Mouse (Mus musculus) MEL (cell line): Measurements from ENCODE around the gene Ankrd28. TPM values are rescaled to one million over a fixed set of nuclear protein-coding genes. Genes with fewer than 3 reads are reported as not detected.

ENCODE experiments used
- DNase-seq: peaks from one replicate; pipeline ENCODE4 v3.0.0; 2011; ENCODE audit warnings: low read depth, low spot score
- H3K27ac ChIP-seq: 2 replicates; pipeline ENCODE4 v1.5.1; 2012; ENCODE audit warnings: low read depth, mild to moderate bottlenecking, control low read depth, low read length, moderate library complexity; ENCODE audit not compliant: control insufficient read depth
- H3K27me3 ChIP-seq, 2 experiments: fragments of 150-350 bp in 1 of 2; sonication (generic) in 1 of 2; 2 replicates each; pipeline ENCODE4 v1.6.1; 2012; ENCODE audit warnings: low read length in 2 of 2, mild to moderate bottlenecking in 2 of 2, improper control_type of control experiment in 1 of 2, moderate library complexity in 1 of 2; ENCODE audit not compliant: insufficient read depth in 2 of 2, control insufficient read depth in 1 of 2
- H3K36me3 ChIP-seq, 2 experiments: 2 replicates each; pipeline ENCODE4 v1.6.1; 2012 to 2014; ENCODE audit warnings: low read length in 2 of 2, improper control_type of control experiment in 1 of 2, inconsistent platforms in 1 of 2, mild to moderate bottlenecking in 1 of 2; ENCODE audit not compliant: insufficient read depth in 2 of 2, control insufficient read depth in 1 of 2
- H3K4me1 ChIP-seq, 2 experiments: fragments of 150-350 bp in 1 of 2; sonication (generic) in 1 of 2; 2 replicates each; pipeline ENCODE4 v1.6.1; 2012; ENCODE audit warnings: low read length in 2 of 2, improper control_type of control experiment in 1 of 2, mild to moderate bottlenecking in 1 of 2; ENCODE audit not compliant: insufficient read depth in 2 of 2, control insufficient read depth in 1 of 2
- H3K4me3 ChIP-seq, 2 experiments: fragments of 150-350 bp in 1 of 2; sonication (generic) in 1 of 2; 2 replicates each; pipeline ENCODE4 v1.5.1; 2012; ENCODE audit warnings: low read depth in 2 of 2, low read length in 2 of 2, mild to moderate bottlenecking in 2 of 2, moderate library complexity in 2 of 2, control low read depth in 1 of 2, improper control_type of control experiment in 1 of 2; ENCODE audit not compliant: control insufficient read depth in 1 of 2, insufficient read depth in 1 of 2
- H3K79me2 ChIP-seq: 2 replicates; pipeline ENCODE4 v1.6.1; 2012; ENCODE audit warnings: mild to moderate bottlenecking, low read length, moderate library complexity; ENCODE audit not compliant: control insufficient read depth, poor library complexity, insufficient read depth
- H3K9ac ChIP-seq: 2 replicates; pipeline ENCODE4 v1.6.1; 2012; ENCODE audit warnings: low read depth, mild to moderate bottlenecking, control low read depth, low read length, moderate library complexity; ENCODE audit not compliant: control insufficient read depth, poor library complexity, severe bottlenecking
- H3K9me3 ChIP-seq: fragments of 150-350 bp; sonication (generic); replicated peaks from 2 replicates; pipeline ENCODE4 v1.6.1; 2012; ENCODE audit warnings: mild to moderate bottlenecking, low read length, improper control_type of control experiment, moderate library complexity; ENCODE audit not compliant: insufficient read depth
- BHLHE40 ChIP-seq: IDR thresholded peaks from 2 replicates; pipeline ENCODE4 v1.6.1; 2012; ENCODE audit warnings: low read depth, mild to moderate bottlenecking, inconsistent platforms, low read length, improper control_type of control experiment, borderline replicate concordance
- CHD1 ChIP-seq: IDR thresholded peaks from 2 replicates; pipeline ENCODE4 v1.6.1; 2012; ENCODE audit warnings: low read depth, mild to moderate bottlenecking, inconsistent platforms, low read length, improper control_type of control experiment
- CHD2 ChIP-seq: IDR thresholded peaks from 2 replicates; pipeline ENCODE4 v1.6.1; 2011; ENCODE audit warnings: low read length, improper control_type of control experiment
- E2F4 ChIP-seq: IDR thresholded peaks from 2 replicates; pipeline ENCODE4 v1.6.1; 2011; ENCODE audit warnings: low read depth, low read length, improper control_type of control experiment, borderline replicate concordance
- ELF1 ChIP-seq: IDR thresholded peaks from 2 replicates; pipeline ENCODE4 v1.6.1; 2014; ENCODE audit warnings: low read depth, mild to moderate bottlenecking, inconsistent platforms, low read length, improper control_type of control experiment, moderate library complexity
- ETS1 ChIP-seq: IDR thresholded peaks from 2 replicates; pipeline ENCODE4 v1.6.1; 2012; ENCODE audit warnings: low read depth, mild to moderate bottlenecking, inconsistent platforms, low read length, improper control_type of control experiment, moderate library complexity
- MXI1 ChIP-seq: IDR thresholded peaks from 2 replicates; pipeline ENCODE4 v1.6.1; 2011; ENCODE audit warnings: mild to moderate bottlenecking, low read depth, low read length, improper control_type of control experiment
- NELFE ChIP-seq: IDR thresholded peaks from 2 replicates; pipeline ENCODE4 v1.6.1; 2011; ENCODE audit warnings: low read depth, low read length, improper control_type of control experiment
- TBP ChIP-seq: IDR thresholded peaks from 2 replicates; pipeline ENCODE4 v1.8.0; 2011; ENCODE audit warnings: low read depth, low read length, improper control_type of control experiment
- UBTF ChIP-seq: IDR thresholded peaks from 2 replicates; pipeline ENCODE4 v1.6.1; 2012; ENCODE audit warnings: low read depth, mild to moderate bottlenecking, inconsistent platforms, low read length, improper control_type of control experiment, moderate library complexity, borderline replicate concordance; ENCODE audit not compliant: insufficient read depth
- ZC3H11A ChIP-seq: IDR thresholded peaks from 2 replicates; pipeline ENCODE4 v1.6.1; 2012; ENCODE audit warnings: low read depth, mild to moderate bottlenecking, inconsistent platforms, low read length, improper control_type of control experiment
- ZKSCAN1 ChIP-seq: IDR thresholded peaks from 2 replicates; pipeline ENCODE4 v1.6.1; 2012; ENCODE audit warnings: low read depth, mild to moderate bottlenecking, inconsistent platforms, low read length, improper control_type of control experiment, moderate library complexity
- polyA plus RNA-seq, 2 experiments: library from polyadenylated mRNA; stranded (reverse) in 1 of 2; unstranded in 1 of 2; fragments of >175 nt in 1 of 2; fragments of >200 nt in 1 of 2; gene quantifications; 2 replicates each; pipeline versions ENCODE4 v1.2.1 to v1.2.4; 2012; ENCODE audit warnings: low replicate concordance in 2 of 2, low read depth in 1 of 2; ENCODE audit not compliant: insufficient read length in 2 of 2, insufficient read depth in 1 of 2, missing spikeins in 1 of 2
- total RNA-seq: library from RNA; depleted of rRNA; stranded (reverse); fragments of 300-350 nt; gene quantifications from 2 replicates; pipeline ENCODE4 v1.2.3, GENCODE M21; 2012

Gene Ankrd28
- total and polyA plus RNA-seq, 3 experiments, result 32.5 to 41.2 (median 38.8) TPM

- no peak for DNase-seq
- H3K27ac ChIP-seq, result no peak overlapping the region
- no peak overlapping the region for H3K9ac ChIP-seq
- H3K4me1 ChIP-seq, result peaks cover 0 to 17% of the 10 kb centered on the region in 2 experiments; a peak in 3 of 4 replicates
- H3K4me3 ChIP-seq, result no peak overlapping the region
- H3K79me2 ChIP-seq, result no peaks in the 10 kb centered on the region
- no peak for TF ChIP-seq MXI1
- TF ChIP-seq, all 39 proteins: peak for 0
- H3K36me3 ChIP-seq, result peaks cover 0 to 9% of the 10 kb centered on the region in 2 experiments; a peak in 2 of 4 replicates
- no peaks in the 10 kb centered on the region for H3K27me3 ChIP-seq
- H3K9me3 ChIP-seq, result no peaks in the 10 kb centered on the region
Measured at GRCm38 (mm10) chr14:31680656-31681055, 149.8 kb downstream of the Ankrd28 start.

- no peaks in the 10 kb centered on the region for H3K79me2 ChIP-seq
- H3K4me3 ChIP-seq, result no peak overlapping the region
- no peak for DNase-seq
- no peak overlapping the region for H3K9ac ChIP-seq
- no peaks in the 10 kb centered on the region for H3K27me3 ChIP-seq
- H3K4me1 ChIP-seq, result peaks cover 9 to 15% of the 10 kb centered on the region in 2 experiments
- no peak overlapping the region for H3K27ac ChIP-seq
- H3K36me3 ChIP-seq, result peaks cover 0 to 11% of the 10 kb centered on the region in 2 experiments; a peak in 2 of 4 replicates
- TF ChIP-seq CHD1 (no peak), ZC3H11A (no peak), BHLHE40 (no peak), ELF1 (no peak), E2F4 (no peak), MXI1 (no peak), CHD2 (no peak), NELFE (no peak), ZKSCAN1 (no peak), ETS1 (no peak), UBTF (no peak), TBP (no peak)
- no peaks in the 10 kb centered on the region for H3K9me3 ChIP-seq
Measured at GRCm38 (mm10) chr14:31671635-31672320, 158.7 kb downstream of the Ankrd28 start.
